Mouse (Mus musculus): ENCODE data around the gene Hs6st1. TPM values are rescaled to one million over a fixed set of nuclear protein-coding genes. Genes with fewer than 3 reads are reported as not detected.

The Hs6st1 gene
- total RNA-seq, 2 experiments from 2014 or later: 43.5 to 122 TPM

GRCm38 (mm10) chr1:36064223-36064622 is 4.0 kb upstream of the Hs6st1 start:
- no peak for DNase-seq (ENCODE audit: low spot score in 2 of 2)

DNA sequence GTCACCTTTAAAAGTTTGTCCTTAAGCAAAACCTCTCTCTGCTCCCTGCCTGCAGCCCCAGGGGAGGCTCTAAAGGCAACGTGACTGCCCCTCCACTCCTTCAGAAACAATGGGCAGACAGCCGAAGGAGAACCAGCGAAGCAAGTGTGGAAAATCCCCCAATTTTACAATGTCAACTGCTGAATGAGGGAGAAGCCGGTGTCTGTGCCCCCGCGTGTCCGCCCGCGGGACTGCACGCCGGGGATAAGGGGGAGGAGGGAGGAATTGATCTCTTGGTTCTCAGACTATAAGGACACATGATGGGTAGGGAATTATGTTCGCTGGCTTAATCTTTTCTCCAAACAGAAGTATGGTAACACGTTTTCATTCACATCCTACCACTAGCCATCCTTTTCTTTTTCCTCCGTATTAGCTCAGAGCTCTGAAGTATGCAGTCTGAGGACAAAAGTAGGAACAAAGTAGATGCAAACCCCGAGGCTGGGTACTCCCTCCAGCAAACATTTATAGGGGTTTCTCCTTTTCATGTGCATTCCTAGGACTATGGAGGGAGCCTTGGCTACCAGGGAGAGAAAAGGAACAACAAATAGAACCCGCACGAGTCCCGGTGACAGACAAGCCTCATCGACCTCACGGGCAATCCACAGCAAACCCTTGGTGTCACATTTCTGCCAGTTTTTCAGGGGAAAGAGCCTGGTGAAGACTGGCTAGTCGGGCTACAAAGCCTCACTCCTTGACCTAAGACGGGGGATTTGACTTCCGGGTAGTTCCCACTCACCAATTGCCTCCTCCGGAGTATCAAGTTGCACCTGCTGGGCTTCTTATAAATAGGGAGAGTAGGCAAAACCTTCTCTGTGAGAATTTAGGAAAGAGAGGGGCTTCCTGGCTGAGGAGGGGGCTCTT is 3.1 kb upstream of the Hs6st1 start:
- peak; percentile 84 to 94 for DNase-seq (ENCODE audit: low spot score in 2 of 2)

GRCm38 (mm10) chr1:36065761-36066150 is 2.4 kb upstream of the Hs6st1 start:
- DNase-seq (ENCODE audit: low spot score in 2 of 2): no peak

- no peak for DNase-seq (ENCODE audit: low spot score in 2 of 2)
Observed at GRCm38 (mm10) chr1:36066216-36066980, 1.8 kb upstream of the Hs6st1 start.

GRCm38 (mm10) chr1:36067201-36067600 is 999 bp upstream of the Hs6st1 start:
- DNase-seq (ENCODE audit: low spot score in 2 of 2): peak in 1 of 2 experiments; percentile 16

- DNase-seq (ENCODE audit: low spot score in 2 of 2): peak in 1 of 2 experiments; percentile 23
Observed at GRCm38 (mm10) chr1:36067611-36068010, 589 bp upstream of the Hs6st1 start.

DNA sequence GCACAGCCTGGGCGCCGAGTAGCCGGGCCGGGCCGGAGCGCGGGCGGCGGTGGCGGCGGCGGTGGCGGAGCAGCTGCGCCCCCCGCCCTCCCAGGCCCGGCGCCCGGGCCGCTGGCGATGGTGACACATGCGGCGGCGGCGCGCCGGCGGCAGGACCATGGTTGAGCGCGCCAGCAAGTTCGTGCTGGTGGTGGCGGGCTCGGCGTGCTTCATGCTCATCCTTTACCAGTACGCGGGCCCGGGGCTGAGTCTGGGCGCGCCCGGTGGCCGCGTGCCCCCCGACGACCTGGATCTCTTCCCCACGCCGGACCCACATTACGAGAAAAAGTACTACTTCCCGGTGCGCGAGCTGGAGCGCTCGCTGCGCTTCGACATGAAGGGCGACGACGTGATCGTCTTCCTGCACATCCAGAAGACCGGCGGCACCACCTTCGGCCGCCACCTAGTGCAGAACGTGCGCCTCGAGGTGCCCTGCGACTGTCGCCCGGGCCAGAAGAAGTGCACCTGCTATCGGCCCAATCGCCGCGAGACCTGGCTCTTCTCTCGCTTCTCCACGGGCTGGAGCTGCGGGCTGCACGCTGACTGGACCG is 426 bp downstream of the Hs6st1 start:
- DNase-seq (ENCODE audit: low spot score in 2 of 2): peak; percentile 50 to 61

GRCm38 (mm10) chr1:36069291-36069771 is 1.1 kb downstream of the Hs6st1 start:
- DNase-seq (ENCODE audit: low spot score in 2 of 2): peak in 1 of 2 experiments; percentile 33

- DNase-seq (ENCODE audit: low spot score in 2 of 2): peak in 1 of 2 experiments; percentile 19
Observed at GRCm38 (mm10) chr1:36070190-36070589, 2.0 kb downstream of the Hs6st1 start.

DNA sequence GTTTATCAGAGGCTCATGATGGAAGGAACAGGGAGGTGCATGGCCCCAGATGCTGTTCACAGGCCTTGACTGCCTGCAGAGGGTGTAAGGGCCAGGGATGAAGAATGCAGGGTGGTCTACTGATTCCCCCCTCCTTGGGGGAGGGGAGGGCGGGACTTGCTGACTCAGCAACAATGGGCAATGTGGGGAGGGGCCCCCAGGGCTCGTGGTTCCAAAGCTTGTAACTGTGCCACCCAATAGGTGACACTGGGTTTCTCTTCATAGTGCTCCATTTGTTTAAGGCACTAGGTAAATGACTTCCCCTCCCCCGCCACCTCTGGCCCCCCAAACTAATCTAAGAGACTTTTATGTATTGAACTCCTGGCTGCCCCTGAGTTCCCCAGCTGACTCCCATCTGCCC is 2.5 kb downstream of the Hs6st1 start:
- DNase-seq (ENCODE audit: low spot score in 2 of 2): peak in 1 of 2 experiments; percentile 17

- DNase-seq (ENCODE audit: low spot score in 2 of 2): no peak
Observed at GRCm38 (mm10) chr1:36071176-36071575, 3.0 kb downstream of the Hs6st1 start.

DNA sequence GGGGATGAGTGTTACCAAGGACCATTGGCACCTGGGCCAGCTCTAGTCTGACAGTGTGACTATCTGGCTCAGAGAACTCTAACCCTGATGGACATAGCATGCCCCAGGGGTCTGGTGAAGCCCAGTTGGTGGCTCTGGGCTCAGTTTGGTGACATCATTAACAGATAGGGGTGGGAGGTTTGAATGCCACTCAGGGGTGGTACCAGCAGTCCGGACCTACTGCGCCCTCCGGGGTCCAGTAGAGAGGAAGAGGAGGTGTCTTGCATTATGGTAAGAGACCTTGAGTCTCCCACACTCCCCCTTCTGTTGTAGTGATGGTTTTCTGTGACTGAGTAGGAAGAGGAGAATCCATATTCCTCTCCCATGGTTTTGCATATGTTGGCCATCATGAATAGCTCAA is 3.4 kb downstream of the Hs6st1 start:
- DNase-seq (ENCODE audit: low spot score in 2 of 2): no peak

DNA sequence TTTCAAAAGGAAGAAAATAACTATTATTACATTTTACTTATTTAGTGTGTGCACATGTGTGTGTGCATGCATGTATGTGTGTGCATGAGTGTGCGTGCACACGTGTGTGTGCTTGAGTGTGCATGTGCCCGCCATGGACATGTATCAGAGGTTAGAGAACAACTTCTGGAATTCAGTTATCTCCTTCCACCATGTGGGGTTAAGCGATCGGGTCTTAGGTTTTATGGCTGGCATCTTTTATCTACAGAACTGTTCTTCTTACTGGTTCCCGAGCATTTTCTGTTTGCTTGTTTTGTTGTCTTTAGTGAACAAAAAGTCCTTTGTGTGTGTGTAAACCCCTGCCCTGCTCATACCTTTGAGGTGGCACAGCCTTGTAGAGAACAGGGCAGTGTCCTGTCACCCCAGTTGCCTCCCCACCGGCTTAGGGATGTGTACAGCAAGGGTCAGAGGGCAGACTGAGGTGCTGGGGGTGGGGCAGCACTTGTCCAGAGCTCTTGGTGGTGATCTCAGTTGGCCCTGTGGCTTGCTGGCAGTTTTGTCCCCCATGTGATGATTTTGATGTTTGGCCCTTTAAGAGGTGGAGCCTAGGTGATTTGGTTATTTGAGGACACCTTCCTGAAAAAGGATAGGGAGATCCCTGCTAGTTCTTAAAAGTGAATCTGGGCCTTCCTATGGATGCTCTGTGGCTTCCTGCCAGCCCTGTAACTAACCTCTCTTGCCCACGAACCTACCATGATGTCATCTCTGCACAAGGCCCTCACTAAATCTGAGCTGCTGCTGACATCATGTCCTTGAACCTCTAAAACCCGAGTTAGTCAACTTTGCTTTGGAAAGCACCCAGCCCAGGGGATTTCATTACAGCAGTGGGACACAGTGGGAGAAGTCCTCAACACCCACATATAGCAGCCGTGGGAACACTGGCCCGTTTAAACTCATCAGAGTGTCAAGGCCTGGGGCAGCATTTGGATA is 4.7 kb downstream of the Hs6st1 start:
- no peak for DNase-seq (ENCODE audit: low spot score in 2 of 2)

- no peak for DNase-seq (ENCODE audit: low spot score in 2 of 2)
Observed at GRCm38 (mm10) chr1:36073566-36073965, 5.4 kb downstream of the Hs6st1 start.

GRCm38 (mm10) chr1:36074197-36074596 is 6.0 kb downstream of the Hs6st1 start:
- DNase-seq (ENCODE audit: low spot score in 2 of 2): no peak

GRCm38 (mm10) chr1:36074968-36075367 is 6.8 kb downstream of the Hs6st1 start:
- DNase-seq (ENCODE audit: low spot score in 2 of 2): no peak

- DNase-seq (ENCODE audit: low spot score in 2 of 2): no peak
Observed at GRCm38 (mm10) chr1:36075652-36076051, 7.5 kb downstream of the Hs6st1 start.

GRCm38 (mm10) chr1:36077084-36077483 is 8.9 kb downstream of the Hs6st1 start:
- no peak for DNase-seq (ENCODE audit: low spot score in 2 of 2)

- DNase-seq (ENCODE audit: low spot score in 2 of 2): no peak
Observed at GRCm38 (mm10) chr1:36078250-36078649, 10.1 kb downstream of the Hs6st1 start.

DNA sequence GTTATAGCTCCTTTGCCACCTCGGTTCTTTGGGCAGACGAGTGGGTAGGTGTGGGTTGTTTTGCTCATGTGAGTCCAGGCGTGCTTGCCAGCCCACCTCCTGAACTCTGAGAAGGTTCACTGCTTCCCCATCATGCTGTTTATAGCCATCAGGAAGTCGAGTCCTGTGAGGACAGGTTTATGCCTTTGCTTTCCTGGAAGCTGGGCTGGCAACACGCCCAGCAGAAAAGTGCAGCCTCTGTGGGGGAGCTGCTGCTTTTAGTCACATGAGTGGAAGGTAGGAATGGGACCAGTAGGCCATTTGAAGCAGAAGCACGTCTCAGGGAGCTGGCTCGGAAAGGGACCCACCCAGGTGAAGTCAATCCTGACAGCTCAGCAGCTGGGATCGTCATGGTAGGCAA is 11.5 kb downstream of the Hs6st1 start:
- no peak for DNase-seq (ENCODE audit: low spot score in 2 of 2)

Measured in adrenal gland, adult 18-20 months (tissue).